Mouse (Mus musculus) limb, embryonic 11.5 days (tissue): Measurements from ENCODE around the gene Rad23b. TPM values are rescaled to one million over a fixed set of nuclear protein-coding genes. Genes with fewer than 3 reads are reported as not detected.
"Not testable (repeated sequence)": the region's sequence is repeated elsewhere in the genome, so short reads cannot be mapped to it uniquely, and the experiment has no call there.

Source experiments
- ATAC-seq: fragments of 200-750 bp; cut with Nextera tagmentation; 2 replicates; pipeline ENCODE4 v1.8.0; 2017; ENCODE audit warnings: low read depth; ENCODE audit not compliant: insufficient number of reproducible peaks, low FRiP score, low TSS enrichment
- DNase-seq: peaks from one replicate; pipeline ENCODE4 v3.0.0-alpha.2; 2015; ENCODE audit warnings: low spot score
- H3K27ac ChIP-seq: fragments of 300-500 bp; sonication (generic); replicated peaks from 2 replicates; pipeline ENCODE4 v1.5.1; 2014; ENCODE audit warnings: low read depth, mild to moderate bottlenecking, low read length
- H3K27me3 ChIP-seq: fragments of 300-500 bp; sonication (generic); 2 replicates; pipeline ENCODE4 v1.6.1; 2014; ENCODE audit warnings: mild to moderate bottlenecking, low read length, mixed read lengths; ENCODE audit not compliant: control insufficient read depth, insufficient read depth
- H3K36me3 ChIP-seq: fragments of 300-500 bp; sonication (generic); 2 replicates; pipeline ENCODE4 v1.6.1; 2014; ENCODE audit warnings: mild to moderate bottlenecking, low read length, moderate library complexity, mixed read lengths; ENCODE audit not compliant: control insufficient read depth, insufficient read depth
- H3K4me1 ChIP-seq: fragments of 300-500 bp; sonication (generic); 2 replicates; pipeline ENCODE4 v1.6.1; 2014; ENCODE audit warnings: low read length, mixed read lengths; ENCODE audit not compliant: control insufficient read depth, insufficient read depth
- H3K4me2 ChIP-seq: fragments of 300-500 bp; sonication (generic); 2 replicates; pipeline ENCODE4 v1.6.1; 2014; ENCODE audit warnings: low read depth, mild to moderate bottlenecking, moderate library complexity; ENCODE audit not compliant: severe bottlenecking
- H3K4me3 ChIP-seq: fragments of 300-500 bp; sonication (generic); 2 replicates; pipeline ENCODE4 v1.5.1; 2014; ENCODE audit warnings: low read depth, low read length
- H3K9ac ChIP-seq: fragments of 300-500 bp; sonication (generic); 2 replicates; pipeline ENCODE4 v1.6.1; 2014; ENCODE audit warnings: mild to moderate bottlenecking, low read length
- H3K9me3 ChIP-seq: fragments of 300-500 bp; sonication (generic); 2 replicates; pipeline ENCODE4 v1.6.1; 2016; ENCODE audit warnings: low read length; ENCODE audit not compliant: control insufficient read depth
- WGBS: fragments of 180-500 bp; shearing (Covaris S2); extraction: QIAGEN DNeasy Blood & Tissue Kit; methylation state at CpG from one replicate; pipeline ENCODE4 v1.1.7; 2014; 5-methylcytosine and 5-hydroxymethylcytosine counted together
- polyA plus RNA-seq: library from polyadenylated mRNA; unstranded; fragments of >200 nt; fragmentation: Nextera tagmentation; extraction: Ambion mirVana; gene quantifications from 2 replicates; pipeline ENCODE4 v1.2.1, GENCODE M21; 2014

Gene Rad23b
- polyA plus RNA-seq, 1 experiment from 2014 or later, result 91.8 TPM

- Histone ChIP-seq H3K4me1 (no peaks in the 10 kb centered on the region), H3K4me3 (no peak overlapping the region), H3K27me3 (no peaks in the 10 kb centered on the region), H3K36me3 (no peaks in the 10 kb centered on the region), H3K27ac (no peak overlapping the region), H3K9ac (no peak overlapping the region), H3K4me2 (no peak overlapping the region), H3K9me3 (no peaks in the 10 kb centered on the region)
- 35% methylated on average over 17 of the region's 17 CpGs for WGBS
- DNase-seq, result peak; percentile 57
- no peak for ATAC-seq
These were observed 48.3 kb downstream of the Rad23b start for GRCm38 (mm10) chr4:55397911-55398762.

- ATAC-seq (no peak), DNase-seq (no peak)
- Histone ChIP-seq H3K27ac (no peak overlapping the region), H3K27me3 (no peaks in the 10 kb centered on the region), H3K4me1 (no peaks in the 10 kb centered on the region), H3K4me2 (no peak overlapping the region), H3K9me3 (no peaks in the 10 kb centered on the region), H3K36me3 (no peaks in the 10 kb centered on the region), H3K4me3 (no peak overlapping the region), H3K9ac (no peak overlapping the region)
- WGBS, result 72% methylated on average over 11 of the region's 11 CpGs
These were observed 49.1 kb downstream of the Rad23b start for GRCm38 (mm10) chr4:55398901-55399300.

GRCm38 (mm10) chr4:55405329-55405728, 55.5 kb downstream of the Rad23b start:
- H3K27me3 ChIP-seq, result no peaks in the 10 kb centered on the region
- no peak for DNase-seq
- H3K9ac ChIP-seq, result no peak overlapping the region
- H3K4me3 ChIP-seq, result no peak overlapping the region
- no peak overlapping the region for H3K4me2 ChIP-seq
- H3K4me1 ChIP-seq, result no peaks in the 10 kb centered on the region
- no peak for ATAC-seq
- H3K36me3 ChIP-seq, result no peaks in the 10 kb centered on the region
- H3K27ac ChIP-seq, result no peak overlapping the region
- WGBS, result 83% methylated on average over 3 of the region's 3 CpGs
- no peaks in the 10 kb centered on the region for H3K9me3 ChIP-seq

GRCm38 (mm10) chr4:55406558-55406957, 56.7 kb downstream of the Rad23b start:
- no peak for DNase-seq
- Histone ChIP-seq H3K4me2 (no peak overlapping the region), H3K9ac (no peak overlapping the region), H3K4me1 (no peaks in the 10 kb centered on the region), H3K4me3 (no peak overlapping the region), H3K36me3 (no peaks in the 10 kb centered on the region), H3K9me3 (no peaks in the 10 kb centered on the region), H3K27ac (no peak overlapping the region), H3K27me3 (no peaks in the 10 kb centered on the region)
- ATAC-seq, result no peak
- WGBS, result 95% methylated on average over 1 of the region's 1 CpGs

GRCm38 (mm10) chr4:55408081-55408480, 58.2 kb downstream of the Rad23b start:
- H3K4me1 ChIP-seq, result no peaks in the 10 kb centered on the region
- WGBS, result 37% methylated on average over 2 of the region's 2 CpGs
- H3K4me3 ChIP-seq, result no peak overlapping the region
- no peaks in the 10 kb centered on the region for H3K27me3 ChIP-seq
- H3K9me3 ChIP-seq, result no peaks in the 10 kb centered on the region
- ATAC-seq (no peak), DNase-seq (no peak)
- H3K36me3 ChIP-seq, result no peaks in the 10 kb centered on the region
- H3K27ac ChIP-seq, result no peak overlapping the region
- no peak overlapping the region for H3K9ac ChIP-seq
- no peak overlapping the region for H3K4me2 ChIP-seq

- Histone ChIP-seq H3K36me3 (no peaks in the 10 kb centered on the region), H3K9me3 (no peaks in the 10 kb centered on the region), H3K4me2 (no peak overlapping the region), H3K4me3 (no peak overlapping the region), H3K27ac (no peak overlapping the region), H3K27me3 (no peaks in the 10 kb centered on the region), H3K4me1 (no peaks in the 10 kb centered on the region), H3K9ac (no peak overlapping the region)
- DNase-seq (no peak), ATAC-seq (no peak)
- 96% methylated on average over 16 of the region's 16 CpGs for WGBS
These were observed 59.2 kb downstream of the Rad23b start for GRCm38 (mm10) chr4:55409025-55409424.

GRCm38 (mm10) chr4:55409578-55410224, 59.9 kb downstream of the Rad23b start:
- H3K9me3 ChIP-seq, DNase-seq, H3K36me3 ChIP-seq, H3K4me2 ChIP-seq, H3K27ac ChIP-seq, ATAC-seq, H3K9ac ChIP-seq, H3K4me3 ChIP-seq, H3K27me3 ChIP-seq, H3K4me1 ChIP-seq: not testable (repeated sequence)
- 86% methylated on average over 1 of the region's 1 CpGs for WGBS

GRCm38 (mm10) chr4:55415864-55416263, 66.0 kb downstream of the Rad23b start:
- H3K4me3 ChIP-seq, result no peak overlapping the region
- no peaks in the 10 kb centered on the region for H3K4me1 ChIP-seq
- ATAC-seq (no peak), DNase-seq (no peak)
- no peaks in the 10 kb centered on the region for H3K9me3 ChIP-seq
- H3K9ac ChIP-seq, result no peak overlapping the region
- no peak overlapping the region for H3K27ac ChIP-seq
- H3K4me2 ChIP-seq, result no peak overlapping the region
- no peaks in the 10 kb centered on the region for H3K27me3 ChIP-seq
- no peaks in the 10 kb centered on the region for H3K36me3 ChIP-seq
- 70% methylated on average over 3 of the region's 3 CpGs for WGBS
